In genomic region chr3:105796761-105797160, GRCm38 (mm10) we compare ENCODE assay signal across 1 mouse cellular context.
TF ChIP-seq lines count a peak whose summit lies in the region.

No protein-coding gene starts in this region.

TF ChIP-seq in CH12.LX, 34 proteins besides CTCF, POLR2A, EP300 and RAD21 (continued from another document):
- TF ChIP-seq USF1 (IDR thresholded peaks at IDR 0.05; ENCODE audit: low read depth, low read length) (no peak), USF2 (conservative IDR thresholded peaks at IDR 0.05; ENCODE audit: low read depth, low read length) (no peak), KAT2A (IDR thresholded peaks at IDR 0.05; ENCODE audit: insufficient replicate concordance, low read length) (no peak), ELF1 (IDR thresholded peaks at IDR 0.05; ENCODE audit: low read depth, low read length) (no peak), SMC3 (IDR thresholded peaks at IDR 0.05; ENCODE audit: low read depth, low read length) (no peak), MAFK (IDR thresholded peaks at IDR 0.05; ENCODE audit: insufficient replicate concordance, low read length) (no peak), JUN (IDR thresholded peaks at IDR 0.05; ENCODE audit: insufficient read depth, low read depth, low read length) (no peak), JUND (conservative IDR thresholded peaks at IDR 0.05; ENCODE audit: low read depth, low read length) (peak; percentile 41; the same call in 1 of the 2 replicates), NRF1 (IDR thresholded peaks at IDR 0.05; ENCODE audit: low read depth, low read length) (no peak), ETS1 (conservative IDR thresholded peaks at IDR 0.05; ENCODE audit: low read depth, low read length) (0 out of 2 replicates have a peak, but pooled peaks have one; percentile 14), CHD2 (IDR thresholded peaks at IDR 0.05; ENCODE audit: low read length) (no peak), ZC3H11A (IDR thresholded peaks at IDR 0.05; ENCODE audit: low read depth, low read length) (no peak), SIN3A (IDR thresholded peaks at IDR 0.05; ENCODE audit: low read length) (no peak), NELFE (IDR thresholded peaks at IDR 0.05; ENCODE audit: low read depth, low read length) (no peak), MEF2A (IDR thresholded peaks at IDR 0.05; ENCODE audit: borderline replicate concordance, low read depth, low read length) (peak; percentile 56; the same call in 1 of the 2 replicates), CHD1 (IDR thresholded peaks at IDR 0.05; ENCODE audit: low read depth, low read length) (peak; percentile 44; the same call in 1 of the 2 replicates), UBTF (IDR thresholded peaks at IDR 0.05; ENCODE audit: low read depth, low read length) (no peak), IRF4 (IDR thresholded peaks at IDR 0.05; ENCODE audit: low read depth, low read length) (peak; percentile 19; the same call in 1 of the 2 replicates), ZMIZ1 (IDR thresholded peaks at IDR 0.05; ENCODE audit: low read depth, low read length) (no peak)
TF ChIP-seq in CH12.LX: peak in this region for 7.
